Mouse (Mus musculus) intestine, postnatal 0 days (tissue): ENCODE measurements at regions not wholly inside any gene's neighbourhood (a gene's known extent, or its start where the extent isn't known, plus 50 kb on each side); places are given as distances from the start of the nearest gene placed in this dataset.

ENCODE experiments used
- ATAC-seq: fragments of 200-750 bp; cut with Nextera tagmentation; 2 replicates; pipeline ENCODE4 v1.8.0; 2017; ENCODE audit warnings: mild to moderate bottlenecking, moderate TSS enrichment, moderate library complexity
- H3K27ac ChIP-seq: fragments of 300-500 bp; sonication (generic); 2 replicates; pipeline ENCODE4 v1.5.1; 2014; ENCODE audit warnings: mild to moderate bottlenecking, low read depth, low read length, moderate library complexity
- H3K27me3 ChIP-seq: fragments of 300-500 bp; sonication (generic); replicated peaks from 2 replicates; pipeline ENCODE4 v1.6.1; 2014; ENCODE audit warnings: low read length, mixed read lengths; ENCODE audit not compliant: control insufficient read depth, insufficient read depth
- H3K36me3 ChIP-seq: fragments of 300-500 bp; sonication (generic); 2 replicates; pipeline ENCODE4 v1.6.1; 2014; ENCODE audit warnings: mild to moderate bottlenecking, moderate library complexity; ENCODE audit not compliant: control insufficient read depth, insufficient read depth
- H3K4me1 ChIP-seq: fragments of 300-500 bp; sonication (generic); replicated peaks from 2 replicates; pipeline ENCODE4 v1.6.1; 2014; ENCODE audit warnings: antibody characterized with exemption, low read length, mixed read lengths; ENCODE audit not compliant: control insufficient read depth, insufficient read depth
- H3K4me2 ChIP-seq: fragments of 300-500 bp; sonication (generic); replicated peaks from 2 replicates; pipeline ENCODE4 v1.6.1; 2014; ENCODE audit warnings: low read depth, mild to moderate bottlenecking, moderate library complexity
- H3K4me3 ChIP-seq: fragments of 300-500 bp; sonication (generic); 2 replicates; pipeline ENCODE4 v1.5.1; 2014; ENCODE audit warnings: low read depth, low read length
- H3K9ac ChIP-seq: fragments of 300-500 bp; sonication (generic); 2 replicates; pipeline ENCODE4 v1.6.1; 2014; ENCODE audit warnings: mild to moderate bottlenecking, low read depth, low read length
- H3K9me3 ChIP-seq: fragments of 300-500 bp; sonication (generic); 2 replicates; pipeline ENCODE4 v1.6.1; 2016; ENCODE audit warnings: mixed run types; ENCODE audit not compliant: control insufficient read depth
- CTCF ChIP-seq: sonication (generic); IDR thresholded peaks from 2 replicates; pipeline ENCODE4 v1.5.1; 2016; ENCODE audit warnings: low read depth, mild to moderate bottlenecking, control low read depth, antibody characterized with exemption, moderate library complexity
- WGBS: fragments of 180-500 bp; shearing (Covaris S2); extraction: QIAGEN DNeasy Blood & Tissue Kit; methylation state at CpG from one replicate; pipeline ENCODE4 v1.1.7; 2014; 5-methylcytosine and 5-hydroxymethylcytosine counted together

DNA sequence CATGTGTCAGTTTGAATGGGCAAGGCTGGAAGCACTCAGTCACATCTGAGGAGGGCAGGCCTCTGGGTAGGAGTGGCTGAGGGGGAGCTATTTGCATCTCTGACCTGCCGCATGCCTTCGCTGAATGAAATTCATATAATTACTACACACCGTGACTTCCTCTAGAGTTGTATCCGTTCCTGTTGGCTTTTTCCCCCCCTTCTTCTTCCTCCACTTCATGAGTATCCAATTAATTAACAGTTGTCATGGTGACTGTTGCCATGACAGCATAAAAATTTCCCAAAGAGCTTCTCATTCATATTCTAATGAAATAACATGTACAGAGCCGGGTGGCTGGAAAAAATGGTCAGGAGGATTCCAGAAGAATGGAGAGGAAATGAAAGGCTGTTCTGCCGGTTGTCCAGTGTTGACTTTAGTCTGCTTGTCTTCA, 208.6 kb upstream of the Gm10131 start:
- 25% methylated on average over 6 of the region's 6 CpGs for WGBS
- H3K9me3 ChIP-seq: no peaks in the 10 kb centered on the region
- no peaks in the 10 kb centered on the region; the same call in 1 of the 2 replicates for H3K27me3 ChIP-seq
- H3K4me1 ChIP-seq: no peaks in the 10 kb centered on the region
- H3K4me3 ChIP-seq: no peak overlapping the region
- no peak overlapping the region for H3K9ac ChIP-seq
- no peak for TF ChIP-seq CTCF
- no peak overlapping the region for H3K4me2 ChIP-seq
- no peak for ATAC-seq
- H3K36me3 ChIP-seq: no peaks in the 10 kb centered on the region
- H3K27ac ChIP-seq: no peak overlapping the region

DNA sequence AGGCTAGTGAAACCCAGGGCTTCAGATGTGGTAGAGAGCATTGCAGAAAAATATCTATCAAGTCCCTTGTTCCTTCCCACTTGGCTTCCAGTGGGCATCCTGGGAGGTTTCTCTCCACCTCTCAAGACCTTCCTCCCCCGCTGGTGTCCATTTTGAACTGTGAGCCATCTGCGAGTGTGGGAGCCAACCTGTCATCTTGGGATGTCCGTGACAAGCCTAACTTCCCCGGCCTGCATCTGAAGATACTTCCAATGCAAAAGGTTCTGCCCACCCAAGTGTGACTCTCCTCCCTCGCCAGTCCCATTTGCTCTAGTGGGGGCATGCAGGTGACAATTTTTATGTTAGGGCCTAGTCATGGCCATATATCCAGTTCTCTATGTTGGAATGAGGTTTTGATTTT, 208.2 kb upstream of the Gm10131 start:
- H3K4me2 ChIP-seq: no peak overlapping the region
- 93% methylated on average over 5 of the region's 5 CpGs for WGBS
- no peaks in the 10 kb centered on the region for H3K36me3 ChIP-seq
- ATAC-seq: no peak
- no peaks in the 10 kb centered on the region for H3K9me3 ChIP-seq
- no peak overlapping the region for H3K9ac ChIP-seq
- no peaks in the 10 kb centered on the region for H3K27me3 ChIP-seq
- H3K27ac ChIP-seq: no peak overlapping the region
- no peak overlapping the region for H3K4me3 ChIP-seq
- TF ChIP-seq CTCF: no peak
- no peaks in the 10 kb centered on the region for H3K4me1 ChIP-seq

DNA sequence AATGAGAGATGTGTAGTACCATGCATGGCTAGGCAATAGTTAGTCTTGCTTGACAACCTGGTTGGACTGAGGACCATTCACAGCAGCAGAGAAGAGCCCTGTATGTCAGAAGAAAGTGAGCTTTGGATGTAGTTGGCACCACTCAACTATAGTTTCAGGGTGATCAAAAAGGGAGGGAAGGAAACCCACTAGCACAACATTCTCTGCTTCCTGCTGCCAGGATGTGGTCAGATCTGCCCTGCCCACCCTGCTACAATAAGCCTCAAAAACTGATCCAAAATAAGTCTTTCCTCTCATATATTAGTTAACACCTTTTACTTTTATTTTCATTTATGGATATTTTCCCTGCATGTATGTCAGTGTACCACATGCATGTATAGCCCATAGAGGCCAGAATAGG, 203.7 kb upstream of the Gm10131 start:
- H3K36me3 ChIP-seq: no peaks in the 10 kb centered on the region
- H3K9me3 ChIP-seq: no peaks in the 10 kb centered on the region
- no peak overlapping the region for H3K9ac ChIP-seq
- no peak overlapping the region for H3K4me3 ChIP-seq
- H3K4me2 ChIP-seq: no peak overlapping the region
- ATAC-seq: no peak
- no peaks in the 10 kb centered on the region for H3K4me1 ChIP-seq
- no peaks in the 10 kb centered on the region for H3K27me3 ChIP-seq
- no peak for TF ChIP-seq CTCF
- no peak overlapping the region for H3K27ac ChIP-seq

DNA sequence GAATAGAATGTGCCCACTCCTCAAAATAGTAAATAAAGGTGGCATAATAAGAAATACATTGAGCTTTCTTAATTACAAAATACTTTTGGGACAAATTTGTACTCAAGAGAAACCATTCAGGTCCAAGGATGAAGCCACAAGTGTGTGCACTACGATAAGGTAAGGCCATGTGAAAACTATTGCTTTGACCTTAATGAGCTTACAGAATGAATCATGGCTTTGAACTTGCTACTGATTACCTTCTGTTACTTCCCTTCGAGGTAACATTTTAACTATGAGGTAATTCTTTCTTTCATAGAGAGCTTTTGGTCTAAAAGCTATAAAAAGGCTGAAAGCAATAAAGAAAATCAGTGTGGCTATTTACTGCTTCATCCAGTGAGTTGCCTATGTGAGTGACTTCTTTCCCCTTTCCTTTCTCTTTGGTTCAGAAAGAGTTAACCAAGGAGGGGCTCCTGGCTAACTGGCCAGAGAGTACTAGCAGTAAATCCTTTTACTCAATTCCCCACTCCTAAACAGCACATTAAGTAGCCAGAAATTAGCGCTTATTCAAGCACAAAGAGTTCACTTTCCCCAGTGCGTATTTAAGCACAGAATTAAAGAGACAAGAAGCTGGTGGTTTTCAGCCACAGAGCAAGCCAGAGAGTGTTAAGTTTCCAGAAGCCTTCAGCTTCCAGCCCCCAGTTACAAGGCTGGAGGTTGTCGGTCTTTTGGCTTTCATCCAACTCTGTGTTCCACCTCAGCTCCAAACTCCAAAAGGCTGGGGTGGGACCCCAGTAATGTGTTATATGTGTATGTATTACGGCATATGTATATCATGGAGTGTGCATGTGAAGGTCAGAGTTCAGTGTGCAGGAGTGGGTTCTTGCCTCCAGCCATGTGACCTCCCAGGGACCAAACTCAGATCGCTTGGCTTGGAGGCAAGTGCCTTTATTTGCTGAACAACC, 194.3 kb upstream of the Gm10131 start:
- Histone ChIP-seq H3K9me3 (no peaks in the 10 kb centered on the region), H3K4me1 (0 out of 2 replicates have a peak, but pooled peaks cover 2% of the 10 kb centered on the region), H3K9ac (no peak overlapping the region), H3K27ac (no peak overlapping the region), H3K36me3 (no peaks in the 10 kb centered on the region), H3K4me2 (peak overlapping the region; percentile 30), H3K27me3 (no peaks in the 10 kb centered on the region), H3K4me3 (no peak overlapping the region)
- TF ChIP-seq CTCF: no peak
- ATAC-seq: peak; percentile 75
- 21% methylated on average over 7 of the region's 7 CpGs for WGBS

DNA sequence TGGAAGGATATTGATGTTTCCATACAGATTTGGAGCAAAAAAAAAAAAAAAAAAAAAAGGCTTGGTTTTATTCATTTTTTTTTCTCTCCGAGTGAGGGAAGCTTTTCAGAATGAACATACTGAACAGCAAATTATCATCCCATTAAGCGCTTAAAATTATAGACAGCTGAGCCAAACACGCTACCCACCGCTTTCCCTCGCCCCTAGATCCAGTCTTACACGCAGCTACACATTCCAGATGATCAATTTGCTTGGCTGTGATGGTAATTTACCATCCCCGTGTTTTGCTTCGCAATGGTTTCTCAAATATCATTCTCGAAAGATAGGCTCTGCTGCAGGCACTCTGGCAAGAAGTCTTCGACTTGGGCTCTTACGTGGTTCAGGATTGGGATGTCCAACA, 192.3 kb upstream of the Gm10131 start:
- Histone ChIP-seq H3K4me1 (0 out of 2 replicates have a peak, but pooled peaks cover 3% of the 10 kb centered on the region), H3K9me3 (no peaks in the 10 kb centered on the region), H3K9ac (no peak overlapping the region), H3K4me2 (no peak overlapping the region), H3K27ac (no peak overlapping the region), H3K36me3 (no peaks in the 10 kb centered on the region), H3K27me3 (no peaks in the 10 kb centered on the region), H3K4me3 (no peak overlapping the region)
- WGBS: 95% methylated on average over 11 of the region's 11 CpGs
- no peak for ATAC-seq
- no peak for TF ChIP-seq CTCF

DNA sequence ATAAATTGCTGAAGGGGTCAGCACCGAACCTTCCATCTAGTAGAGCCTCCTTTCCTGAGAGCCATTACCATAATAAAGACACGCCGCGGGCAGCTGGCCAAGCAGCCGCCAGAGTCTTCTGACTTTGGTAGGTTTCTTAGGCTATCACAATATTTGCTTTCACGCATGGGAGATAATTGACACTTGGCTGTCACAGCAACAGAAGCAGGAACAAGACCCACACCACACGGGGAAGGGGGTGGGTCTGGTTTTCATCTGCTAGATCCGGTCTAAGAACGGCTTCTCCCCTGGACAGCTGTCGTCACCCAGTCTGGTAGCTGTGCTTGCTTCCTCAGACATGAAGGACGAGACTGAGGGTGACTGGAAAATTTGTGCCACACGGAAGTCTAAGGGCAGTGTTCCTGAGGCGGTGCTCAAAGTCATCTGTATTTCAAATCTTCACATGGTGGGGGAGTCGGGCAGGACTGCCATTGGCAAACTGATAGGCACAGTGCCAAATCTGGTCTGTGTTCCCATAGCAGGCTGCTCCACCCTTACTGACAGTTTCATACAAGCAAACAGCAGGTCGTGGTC, 188.9 kb upstream of the Gm10131 start:
- peak overlapping the region; percentile 18; the same call in 1 of the 2 replicates for H3K4me2 ChIP-seq

More for the DNA sequence above, 188.9 kb upstream of the Gm10131 start:
- Histone ChIP-seq H3K4me3 (no peak overlapping the region), H3K36me3 (no peaks in the 10 kb centered on the region), H3K9me3 (no peaks in the 10 kb centered on the region), H3K27me3 (no peaks in the 10 kb centered on the region), H3K27ac (no peak overlapping the region), H3K4me1 (0 out of 2 replicates have a peak, but pooled peaks cover 3% of the 10 kb centered on the region), H3K9ac (no peak overlapping the region)
- 42% methylated on average over 15 of the region's 15 CpGs for WGBS
- TF ChIP-seq CTCF: no peak
- ATAC-seq: no peak
